Mouse (Mus musculus): ENCODE measurements around the gene Gm5127. TPM values are rescaled to one million over a fixed set of nuclear protein-coding genes. Genes with fewer than 3 reads are reported as not detected.

The Gm5127 gene
- 0.10 and 0.43 TPM in 2 replicates for polyA plus RNA-seq (2015; fragmentation: Nextera tagmentation; extraction: Ambion mirVana)

GRCm38 (mm10) chrX:106582886-106583285, at the start of gene Gm5127:
TSS of gene Gm5127 (plus strand) at chrX:106583186.
- Histone ChIP-seq H3K9me3 (replicated peaks) (no peaks in the 10 kb centered on the region), H3K4me2 (no peak within 1 kb of the TSS), H3K4me3 (replicated peaks) (no peak within 1 kb of the TSS), H3K9ac (replicated peaks) (no peak within 1 kb of the TSS), H3K36me3 (no peaks in the 10 kb centered on the region), H3K27ac (replicated peaks) (no peak within 1 kb of the TSS), H3K4me1 (no peaks in the 10 kb centered on the region), H3K27me3 (replicated peaks) (no peaks in the 10 kb centered on the region)
- ATAC-seq (ENCODE audit: low FRiP score), result no peak
- 57% methylated on average over 3 of the region's 3 CpGs for WGBS

- 43% methylated on average over 3 of the region's 3 CpGs for WGBS
- no peak overlapping the region for H3K4me2 ChIP-seq
- no peak overlapping the region for H3K9ac ChIP-seq (replicated peaks)
- H3K27me3 ChIP-seq (replicated peaks), result no peaks in the 10 kb centered on the region
- no peaks in the 10 kb centered on the region for H3K9me3 ChIP-seq (replicated peaks)
- H3K4me3 ChIP-seq (replicated peaks), result no peak overlapping the region
- H3K4me1 ChIP-seq, result no peaks in the 10 kb centered on the region
- H3K36me3 ChIP-seq, result no peaks in the 10 kb centered on the region
- no peak for ATAC-seq (ENCODE audit: low FRiP score)
- no peak overlapping the region for H3K27ac ChIP-seq (replicated peaks)
These were observed 46.6 kb upstream of the Gm5127 start for GRCm38 (mm10) chrX:106536359-106536758.

DNA sequence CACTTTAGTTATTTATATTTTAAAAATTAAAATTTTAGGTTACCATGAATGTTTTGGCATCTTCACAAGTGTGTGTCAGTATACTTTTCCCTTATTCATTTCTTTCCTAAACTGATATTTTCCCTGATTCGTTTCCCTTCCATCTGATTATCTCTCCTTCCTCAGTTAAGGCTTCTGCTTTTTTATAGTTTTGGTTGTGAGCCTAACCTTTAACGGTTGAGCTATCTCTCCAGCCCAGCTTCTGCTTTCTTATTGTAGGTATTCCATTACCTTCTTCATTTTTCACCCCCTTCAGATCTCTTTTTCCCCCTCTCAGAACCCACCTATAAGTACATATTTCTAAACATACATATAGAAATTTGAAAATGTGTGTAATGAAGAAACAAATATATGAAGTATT, 27.5 kb upstream of the Gm5127 start:
- H3K9me3 ChIP-seq (replicated peaks), result no peaks in the 10 kb centered on the region
- no peaks in the 10 kb centered on the region for H3K27me3 ChIP-seq (replicated peaks)
- ATAC-seq (ENCODE audit: low FRiP score), result no peak
- 85% methylated on average over 2 of the region's 2 CpGs for WGBS
- no peak overlapping the region for H3K4me3 ChIP-seq (replicated peaks)
- H3K9ac ChIP-seq (replicated peaks), result no peak overlapping the region
- H3K36me3 ChIP-seq, result no peaks in the 10 kb centered on the region
- no peaks in the 10 kb centered on the region for H3K4me1 ChIP-seq
- H3K27ac ChIP-seq (replicated peaks), result no peak overlapping the region
- no peak overlapping the region for H3K4me2 ChIP-seq

GRCm38 (mm10) chrX:106578966-106579365, 4.0 kb upstream of the Gm5127 start:
- Histone ChIP-seq H3K27ac (replicated peaks) (no peak overlapping the region), H3K9ac (replicated peaks) (no peak overlapping the region), H3K4me2 (no peak overlapping the region), H3K9me3 (replicated peaks) (no peaks in the 10 kb centered on the region), H3K36me3 (no peaks in the 10 kb centered on the region), H3K27me3 (replicated peaks) (no peaks in the 10 kb centered on the region), H3K4me1 (no peaks in the 10 kb centered on the region), H3K4me3 (replicated peaks) (no peak overlapping the region)
- no peak for ATAC-seq (ENCODE audit: low FRiP score)
- WGBS, result 54% methylated on average over 3 of the region's 3 CpGs

DNA sequence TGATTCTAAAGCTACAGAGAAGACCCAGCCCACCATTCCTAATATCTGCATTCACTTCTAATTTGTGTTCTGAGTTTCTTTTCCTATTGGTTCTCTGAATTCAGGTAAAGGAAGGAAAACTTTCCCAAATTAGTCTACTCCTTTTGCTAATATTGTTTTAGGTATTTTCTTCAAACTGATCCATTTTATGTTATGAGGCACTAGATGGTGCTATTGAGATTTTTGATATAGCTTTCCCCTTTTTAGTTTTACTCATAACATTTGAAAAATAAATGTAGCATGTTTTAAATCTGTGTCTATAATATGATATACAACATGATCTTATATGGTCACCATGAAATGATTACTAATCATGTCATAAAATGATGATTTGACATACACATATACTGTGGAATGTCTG, 2.6 kb upstream of the Gm5127 start:
- Histone ChIP-seq H3K4me3 (replicated peaks) (no peak overlapping the region), H3K36me3 (no peaks in the 10 kb centered on the region), H3K9me3 (replicated peaks) (no peaks in the 10 kb centered on the region), H3K4me2 (no peak overlapping the region), H3K27me3 (replicated peaks) (no peaks in the 10 kb centered on the region), H3K9ac (replicated peaks) (no peak overlapping the region), H3K27ac (replicated peaks) (no peak overlapping the region), H3K4me1 (no peaks in the 10 kb centered on the region)
- ATAC-seq (ENCODE audit: low FRiP score), result no peak

DNA sequence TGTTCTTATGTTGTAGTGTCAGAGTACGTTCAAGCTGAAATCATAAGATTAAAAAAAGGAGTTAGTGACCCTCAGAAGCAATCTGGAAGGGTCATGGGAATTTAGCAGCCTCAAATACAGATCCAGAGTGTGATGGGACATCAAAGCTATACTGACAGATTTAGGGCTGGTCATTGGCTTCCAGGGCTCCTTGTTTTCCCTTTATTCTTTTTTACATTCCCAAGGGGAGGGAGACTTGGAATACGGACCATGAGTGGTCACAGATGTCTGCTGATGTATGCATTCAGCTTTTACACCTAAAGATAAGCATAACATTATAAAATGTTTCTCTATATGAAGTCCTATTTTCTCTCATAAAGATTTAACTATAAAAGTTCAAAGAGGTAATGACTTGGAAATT, 789 bp upstream of the Gm5127 start:
- ATAC-seq (ENCODE audit: low FRiP score), result no peak
- H3K4me3 ChIP-seq (replicated peaks), result no peak overlapping the region
- H3K27me3 ChIP-seq (replicated peaks), result no peaks in the 10 kb centered on the region
- no peak overlapping the region for H3K27ac ChIP-seq (replicated peaks)
- no peaks in the 10 kb centered on the region for H3K4me1 ChIP-seq
- no peaks in the 10 kb centered on the region for H3K9me3 ChIP-seq (replicated peaks)
- H3K4me2 ChIP-seq, result no peak overlapping the region
- WGBS, result 39% methylated on average over 2 of the region's 2 CpGs
- H3K36me3 ChIP-seq, result no peaks in the 10 kb centered on the region
- no peak overlapping the region for H3K9ac ChIP-seq (replicated peaks)

DNA sequence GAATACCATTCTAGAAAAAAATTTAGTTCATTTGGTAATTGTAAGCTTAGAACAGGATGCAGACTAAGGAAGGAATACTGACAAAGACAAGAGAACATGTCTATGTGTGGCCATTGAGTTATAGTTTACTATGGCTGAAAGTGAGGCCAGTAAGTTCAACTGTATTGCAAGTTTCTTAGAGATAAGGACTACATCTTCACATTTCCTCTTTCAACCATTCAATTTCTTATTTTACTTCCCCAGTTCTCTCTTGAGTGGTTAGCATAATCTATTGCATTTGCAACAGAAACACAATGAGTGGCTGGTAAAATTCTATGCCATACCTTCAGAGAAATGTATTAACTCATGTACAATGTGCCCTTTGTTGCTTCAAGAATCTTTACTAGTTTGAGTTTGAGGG, 10.9 kb downstream of the Gm5127 start:
- H3K9ac ChIP-seq (replicated peaks), result no peak overlapping the region
- H3K36me3 ChIP-seq, result no peaks in the 10 kb centered on the region
- no peak for ATAC-seq (ENCODE audit: low FRiP score)
- no peaks in the 10 kb centered on the region for H3K4me1 ChIP-seq
- no peaks in the 10 kb centered on the region for H3K27me3 ChIP-seq (replicated peaks)
- H3K4me2 ChIP-seq, result no peak overlapping the region
- H3K4me3 ChIP-seq (replicated peaks), result no peak overlapping the region
- H3K9me3 ChIP-seq (replicated peaks), result no peaks in the 10 kb centered on the region
- H3K27ac ChIP-seq (replicated peaks), result no peak overlapping the region

DNA sequence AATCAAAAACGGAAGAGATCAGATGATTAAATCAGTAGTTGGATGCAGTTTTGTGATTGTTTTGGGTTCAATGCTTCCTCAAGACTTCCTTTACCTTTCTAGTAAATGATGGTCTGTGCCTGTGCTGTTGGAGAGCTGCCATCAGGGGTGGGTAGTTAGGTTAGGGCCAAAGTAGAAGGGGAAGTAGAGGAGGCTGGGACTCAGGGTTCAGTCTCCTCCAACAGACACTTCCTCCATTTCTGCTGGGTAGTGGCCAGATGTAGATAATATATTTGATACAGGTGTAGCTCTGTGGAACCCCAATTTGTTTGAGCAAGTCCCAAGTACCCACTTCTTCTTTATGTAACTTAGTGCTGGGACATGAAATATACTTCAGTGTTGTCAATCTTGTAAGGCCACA, 12.9 kb downstream of the Gm5127 start:
- ATAC-seq (ENCODE audit: low FRiP score), result no peak
- no peaks in the 10 kb centered on the region for H3K4me1 ChIP-seq
- no peak overlapping the region for H3K4me3 ChIP-seq (replicated peaks)
- no peak overlapping the region for H3K9ac ChIP-seq (replicated peaks)
- no peak overlapping the region for H3K4me2 ChIP-seq
- no peak overlapping the region for H3K27ac ChIP-seq (replicated peaks)
- H3K9me3 ChIP-seq (replicated peaks), result no peaks in the 10 kb centered on the region
- no peaks in the 10 kb centered on the region for H3K36me3 ChIP-seq
- H3K27me3 ChIP-seq (replicated peaks), result no peaks in the 10 kb centered on the region
- WGBS, result 88% methylated on average over 1 of the region's 1 CpGs

- no peaks in the 10 kb centered on the region for H3K4me1 ChIP-seq
- no peaks in the 10 kb centered on the region for H3K27me3 ChIP-seq (replicated peaks)
- peak overlapping the region; percentile 25 for H3K4me2 ChIP-seq
- no peak overlapping the region for H3K27ac ChIP-seq (replicated peaks)
- no peaks in the 10 kb centered on the region for H3K36me3 ChIP-seq
- H3K4me3 ChIP-seq (replicated peaks), result no peak overlapping the region
- no peak for ATAC-seq (ENCODE audit: low FRiP score)
- H3K9ac ChIP-seq (replicated peaks), result no peak overlapping the region
- 24% methylated on average over 9 of the region's 9 CpGs for WGBS
- H3K9me3 ChIP-seq (replicated peaks), result no peaks in the 10 kb centered on the region
These were observed 19.7 kb downstream of the Gm5127 start for GRCm38 (mm10) chrX:106602574-106603258.

GRCm38 (mm10) chrX:106603386-106603785, 20.4 kb downstream of the Gm5127 start, which contains the start of gene Cysltr1:
TSS of gene Cysltr1 (minus strand) at chrX:106603679.
- H3K9me3 ChIP-seq (replicated peaks), result no peaks in the 10 kb centered on the region
- H3K4me3 ChIP-seq (replicated peaks), result no peak within 1 kb of the TSS
- 34% methylated on average over 6 of the region's 6 CpGs for WGBS
- no peaks in the 10 kb centered on the region for H3K27me3 ChIP-seq (replicated peaks)
- no peaks in the 10 kb centered on the region for H3K4me1 ChIP-seq
- ATAC-seq (ENCODE audit: low FRiP score), result no peak
- H3K27ac ChIP-seq (replicated peaks), result no peak within 1 kb of the TSS
- H3K36me3 ChIP-seq, result no peaks in the 10 kb centered on the region
- H3K4me2 ChIP-seq, result peak within 1 kb of the TSS; percentile 25
- H3K9ac ChIP-seq (replicated peaks), result no peak within 1 kb of the TSS

DNA sequence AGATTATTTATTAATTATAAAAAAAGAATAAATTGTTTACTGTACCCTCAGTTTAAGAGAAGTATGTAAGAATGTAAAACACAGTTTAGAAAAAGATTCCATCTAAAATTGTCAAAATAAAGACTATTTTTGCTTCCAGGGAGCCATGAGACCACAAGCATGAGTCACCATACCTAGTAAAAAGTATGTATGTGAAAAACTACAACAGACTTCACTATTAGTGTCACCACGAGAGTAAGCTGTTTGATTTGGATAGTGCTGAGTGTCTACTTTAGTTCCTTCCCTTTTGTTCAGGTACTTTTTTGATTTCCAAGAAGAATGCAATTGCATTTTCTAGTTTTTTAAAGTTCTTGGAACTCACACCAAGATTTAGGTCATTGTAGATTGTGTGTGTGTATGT, 39.5 kb downstream of the Gm5127 start:
- Histone ChIP-seq H3K27me3 (replicated peaks) (no peaks in the 10 kb centered on the region), H3K27ac (replicated peaks) (no peak overlapping the region), H3K4me3 (replicated peaks) (no peak overlapping the region), H3K9ac (replicated peaks) (no peak overlapping the region), H3K4me1 (no peaks in the 10 kb centered on the region), H3K4me2 (no peak overlapping the region), H3K9me3 (replicated peaks) (no peaks in the 10 kb centered on the region), H3K36me3 (no peaks in the 10 kb centered on the region)
- WGBS, result 82% methylated on average over 1 of the region's 1 CpGs
- ATAC-seq (ENCODE audit: low FRiP score), result no peak

- Histone ChIP-seq H3K27ac (replicated peaks) (no peak overlapping the region), H3K4me2 (no peak overlapping the region), H3K27me3 (replicated peaks) (no peaks in the 10 kb centered on the region), H3K4me3 (replicated peaks) (no peak overlapping the region), H3K9me3 (replicated peaks) (no peaks in the 10 kb centered on the region), H3K9ac (replicated peaks) (no peak overlapping the region), H3K36me3 (no peaks in the 10 kb centered on the region), H3K4me1 (no peaks in the 10 kb centered on the region)
- ATAC-seq (ENCODE audit: low FRiP score), result no peak
- WGBS, result 66% methylated on average over 3 of the region's 3 CpGs
These were observed 40.7 kb downstream of the Gm5127 start for GRCm38 (mm10) chrX:106623667-106624066.

DNA sequence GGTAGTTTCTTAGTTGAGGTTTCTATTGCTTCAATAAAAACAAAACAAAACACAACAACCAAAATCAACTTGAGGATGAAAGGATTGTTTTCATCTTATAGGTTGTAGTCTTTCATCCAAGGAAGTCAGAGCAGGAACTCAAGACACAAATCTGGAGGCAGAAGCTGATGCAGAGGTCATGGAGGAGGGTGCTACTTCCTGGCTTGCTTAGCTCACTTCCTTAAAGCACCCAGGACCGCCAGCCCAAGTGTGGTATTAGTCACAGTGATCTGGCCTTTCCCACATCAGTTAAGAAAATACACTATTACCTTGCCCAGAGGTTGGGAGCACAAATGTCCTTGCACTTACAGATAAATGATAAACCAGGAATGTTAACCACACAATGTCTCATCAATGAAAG, 45.5 kb downstream of the Gm5127 start:
- H3K9ac ChIP-seq (replicated peaks), result no peak overlapping the region
- 83% methylated on average over 1 of the region's 1 CpGs for WGBS

More for the DNA sequence above, 45.5 kb downstream of the Gm5127 start:
- no peaks in the 10 kb centered on the region for H3K36me3 ChIP-seq
- ATAC-seq (ENCODE audit: low FRiP score), result no peak
- H3K27ac ChIP-seq (replicated peaks), result no peak overlapping the region
- no peaks in the 10 kb centered on the region for H3K4me1 ChIP-seq
- no peak overlapping the region for H3K4me2 ChIP-seq
- H3K27me3 ChIP-seq (replicated peaks), result no peaks in the 10 kb centered on the region
- H3K9me3 ChIP-seq (replicated peaks), result no peaks in the 10 kb centered on the region
- H3K4me3 ChIP-seq (replicated peaks), result no peak overlapping the region
